Mouse (Mus musculus) small intestine, adult 2 months (tissue): Measurements from ENCODE around the gene Olfr1066.
"Not testable (repeated sequence)": the region's sequence is repeated elsewhere in the genome, so short reads cannot be mapped to it uniquely, and the experiment has no call there.

ENCODE experiments used
- CTCF ChIP-seq: fragments of 200-500 bp; IDR thresholded peaks from 2 replicates; pipeline ENCODE4 v1.5.1; 2012; ENCODE audit warnings: low read depth, mild to moderate bottlenecking, control low read depth, inconsistent platforms, low read length, moderate library complexity, mixed read lengths; ENCODE audit not compliant: insufficient replicate concordance, insufficient read length; ENCODE audit errors: extremely low read depth
- POLR2A ChIP-seq: fragments of 200-500 bp; IDR thresholded peaks from 2 replicates; pipeline ENCODE4 v1.6.1; 2012; ENCODE audit warnings: low read depth, mild to moderate bottlenecking, control low read depth, inconsistent platforms, low read length, moderate library complexity

DNA sequence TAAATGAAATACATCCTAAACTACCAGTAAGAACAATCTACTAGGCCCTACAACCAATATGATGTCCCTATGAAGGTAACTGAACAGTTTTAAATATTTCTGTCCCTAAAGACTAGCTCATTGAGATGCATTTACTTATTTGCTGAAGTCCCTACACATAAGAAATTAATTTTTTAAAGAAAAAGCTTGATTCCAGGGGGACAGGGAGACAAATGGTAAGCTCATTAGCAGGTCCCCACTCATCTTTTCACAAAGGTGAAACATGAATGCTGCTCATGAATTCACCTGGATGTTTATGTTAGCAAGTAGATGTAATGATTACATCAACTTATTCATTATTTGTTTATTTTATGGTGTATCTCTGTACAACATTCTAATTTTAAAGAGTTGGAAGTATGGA is 29.4 kb downstream of the Olfr1066 start, which contains the start of gene Olfr1062:
- not testable (repeated sequence) for TF ChIP-seq CTCF, POLR2A
